Mouse (Mus musculus): ENCODE data around the gene Gpr153. TPM values are rescaled to one million over a fixed set of nuclear protein-coding genes. Genes with fewer than 3 reads are reported as not detected.

The Gpr153 gene
- polyA plus RNA-seq, 1 experiment from 2014 or later: 9.1 TPM

GRCm38 (mm10) chr4:152288398-152288945 lies 14.4 kb downstream of the Gpr153 start:
- Histone ChIP-seq H3K4me1 (ENCODE audit: control insufficient read depth, insufficient read depth, low read length) (peaks cover 11% of the 10 kb centered on the region), H3K27me3 (ENCODE audit: control insufficient read depth, insufficient read depth, low read length) (peaks cover 92% of the 10 kb centered on the region), H3K36me3 (ENCODE audit: control insufficient read depth, insufficient read depth, low read length) (no peaks in the 10 kb centered on the region), H3K9me3 (ENCODE audit: control insufficient read depth, low read length) (no peaks in the 10 kb centered on the region), H3K27ac (ENCODE audit: low read depth, low read length) (no peak overlapping the region), H3K4me2 (replicated peaks; ENCODE audit: low read depth, low read length) (no peak overlapping the region), H3K9ac (ENCODE audit: low read depth, low read length) (no peak overlapping the region), H3K4me3 (ENCODE audit: low read length) (no peak overlapping the region)
- 48% methylated on average over 18 of the region's 18 CpGs for WGBS
- no peak for ATAC-seq (ENCODE audit: low FRiP score, low TSS enrichment)

GRCm38 (mm10) chr4:152290385-152290784 lies 16.4 kb downstream of the Gpr153 start:
- Histone ChIP-seq H3K36me3 (ENCODE audit: control insufficient read depth, insufficient read depth, low read length) (no peaks in the 10 kb centered on the region), H3K27me3 (ENCODE audit: control insufficient read depth, insufficient read depth, low read length) (peaks cover 82% of the 10 kb centered on the region), H3K27ac (ENCODE audit: low read depth, low read length) (no peak overlapping the region), H3K9me3 (ENCODE audit: control insufficient read depth, low read length) (no peaks in the 10 kb centered on the region), H3K4me1 (ENCODE audit: control insufficient read depth, insufficient read depth, low read length) (peaks cover 11% of the 10 kb centered on the region), H3K4me2 (replicated peaks; ENCODE audit: low read depth, low read length) (peak overlapping the region; percentile 35), H3K4me3 (ENCODE audit: low read length) (peak overlapping the region; percentile 22), H3K9ac (ENCODE audit: low read depth, low read length) (no peak overlapping the region)
- no peak for ATAC-seq (ENCODE audit: low FRiP score, low TSS enrichment)
- under 1% methylated on average over 39 of the region's 39 CpGs for WGBS

- H3K4me2 ChIP-seq (replicated peaks; ENCODE audit: low read depth, low read length): no peak overlapping the region
- H3K4me1 ChIP-seq (ENCODE audit: control insufficient read depth, insufficient read depth, low read length): peaks cover 11% of the 10 kb centered on the region
- no peak overlapping the region for H3K4me3 ChIP-seq (ENCODE audit: low read length)
These were observed 17.0 kb downstream of the Gpr153 start for GRCm38 (mm10) chr4:152290991-152291390.

GRCm38 (mm10) chr4:152291562-152291961 lies 17.5 kb downstream of the Gpr153 start, which contains the start of gene Hes3:
Gene Hes3, minus strand, starts transcription at chr4:152291662.
- Histone ChIP-seq H3K9ac (ENCODE audit: low read depth, low read length) (no peak within 1 kb of the TSS), H3K36me3 (ENCODE audit: control insufficient read depth, insufficient read depth, low read length) (no peaks in the 10 kb centered on the region), H3K4me1 (ENCODE audit: control insufficient read depth, insufficient read depth, low read length) (peaks cover 11% of the 10 kb centered on the region; the same call in 1 of the 2 replicates), H3K4me3 (ENCODE audit: low read length) (peak within 1 kb of the TSS; percentile 22), H3K27me3 (ENCODE audit: control insufficient read depth, insufficient read depth, low read length) (peaks cover 70% of the 10 kb centered on the region), H3K27ac (ENCODE audit: low read depth, low read length) (no peak within 1 kb of the TSS), H3K4me2 (replicated peaks; ENCODE audit: low read depth, low read length) (peak within 1 kb of the TSS; percentile 35), H3K9me3 (ENCODE audit: control insufficient read depth, low read length) (no peaks in the 10 kb centered on the region)
- no peak for ATAC-seq (ENCODE audit: low FRiP score, low TSS enrichment)
- WGBS: 27% methylated on average over 6 of the region's 6 CpGs

More at GRCm38 (mm10) chr4:152290991-152291390, 17.0 kb downstream of the Gpr153 start:
- H3K27ac ChIP-seq (ENCODE audit: low read depth, low read length): no peak overlapping the region
- H3K9ac ChIP-seq (ENCODE audit: low read depth, low read length): no peak overlapping the region
- H3K9me3 ChIP-seq (ENCODE audit: control insufficient read depth, low read length): no peaks in the 10 kb centered on the region
- H3K36me3 ChIP-seq (ENCODE audit: control insufficient read depth, insufficient read depth, low read length): no peaks in the 10 kb centered on the region
- WGBS: 13% methylated on average over 11 of the region's 11 CpGs
- H3K27me3 ChIP-seq (ENCODE audit: control insufficient read depth, insufficient read depth, low read length): peaks cover 76% of the 10 kb centered on the region
- ATAC-seq (ENCODE audit: low FRiP score, low TSS enrichment): no peak

GRCm38 (mm10) chr4:152292102-152292765 lies 18.2 kb downstream of the Gpr153 start:
- Histone ChIP-seq H3K27ac (ENCODE audit: low read depth, low read length) (no peak overlapping the region), H3K9me3 (ENCODE audit: control insufficient read depth, low read length) (no peaks in the 10 kb centered on the region), H3K27me3 (ENCODE audit: control insufficient read depth, insufficient read depth, low read length) (peaks cover 63% of the 10 kb centered on the region), H3K36me3 (ENCODE audit: control insufficient read depth, insufficient read depth, low read length) (no peaks in the 10 kb centered on the region), H3K4me2 (replicated peaks; ENCODE audit: low read depth, low read length) (no peak overlapping the region), H3K9ac (ENCODE audit: low read depth, low read length) (no peak overlapping the region), H3K4me1 (ENCODE audit: control insufficient read depth, insufficient read depth, low read length) (peaks cover 8% of the 10 kb centered on the region; the same call in 1 of the 2 replicates), H3K4me3 (ENCODE audit: low read length) (no peak overlapping the region)
- no peak for ATAC-seq (ENCODE audit: low FRiP score, low TSS enrichment)
- WGBS: 7% methylated on average over 12 of the region's 12 CpGs

- peaks cover 22% of the 10 kb centered on the region for H3K4me1 ChIP-seq (ENCODE audit: control insufficient read depth, insufficient read depth, low read length)
- peaks cover 48% of the 10 kb centered on the region for H3K27me3 ChIP-seq (ENCODE audit: control insufficient read depth, insufficient read depth, low read length)
- H3K9ac ChIP-seq (ENCODE audit: low read depth, low read length): no peak overlapping the region; the same call in 1 of the 2 replicates
- no peaks in the 10 kb centered on the region for H3K9me3 ChIP-seq (ENCODE audit: control insufficient read depth, low read length)
- ATAC-seq (ENCODE audit: low FRiP score, low TSS enrichment): no peak
- 41% methylated on average over 10 of the region's 10 CpGs for WGBS
- no peak overlapping the region for H3K4me3 ChIP-seq (ENCODE audit: low read length)
- H3K36me3 ChIP-seq (ENCODE audit: control insufficient read depth, insufficient read depth, low read length): no peaks in the 10 kb centered on the region; the same call in 1 of the 2 replicates
- H3K4me2 ChIP-seq (replicated peaks; ENCODE audit: low read depth, low read length): no peak overlapping the region
- peak overlapping the region; percentile 69 for H3K27ac ChIP-seq (ENCODE audit: low read depth, low read length)
These were observed 20.3 kb downstream of the Gpr153 start for GRCm38 (mm10) chr4:152294188-152294929.

GRCm38 (mm10) chr4:152295916-152296315 lies 21.9 kb downstream of the Gpr153 start:
- Histone ChIP-seq H3K9ac (ENCODE audit: low read depth, low read length) (no peak overlapping the region), H3K27ac (ENCODE audit: low read depth, low read length) (no peak overlapping the region; the same call in 1 of the 2 replicates), H3K27me3 (ENCODE audit: control insufficient read depth, insufficient read depth, low read length) (peaks cover 34% of the 10 kb centered on the region), H3K4me2 (replicated peaks; ENCODE audit: low read depth, low read length) (no peak overlapping the region), H3K4me3 (ENCODE audit: low read length) (no peak overlapping the region), H3K9me3 (ENCODE audit: control insufficient read depth, low read length) (no peaks in the 10 kb centered on the region), H3K36me3 (ENCODE audit: control insufficient read depth, insufficient read depth, low read length) (peaks cover 11% of the 10 kb centered on the region), H3K4me1 (ENCODE audit: control insufficient read depth, insufficient read depth, low read length) (peaks cover 24% of the 10 kb centered on the region)
- ATAC-seq (ENCODE audit: low FRiP score, low TSS enrichment): no peak
- WGBS: 37% methylated on average over 4 of the region's 4 CpGs

- H3K4me1 ChIP-seq (ENCODE audit: control insufficient read depth, insufficient read depth, low read length): peaks cover 26% of the 10 kb centered on the region
- H3K27me3 ChIP-seq (ENCODE audit: control insufficient read depth, insufficient read depth, low read length): peaks cover 30% of the 10 kb centered on the region
- no peak for ATAC-seq (ENCODE audit: low FRiP score, low TSS enrichment)
- peak overlapping the region; percentile 51; the same call in 1 of the 2 replicates for H3K9ac ChIP-seq (ENCODE audit: low read depth, low read length)
- no peaks in the 10 kb centered on the region for H3K9me3 ChIP-seq (ENCODE audit: control insufficient read depth, low read length)
- H3K27ac ChIP-seq (ENCODE audit: low read depth, low read length): peak overlapping the region; percentile 26; the same call in 1 of the 2 replicates
- H3K4me2 ChIP-seq (replicated peaks; ENCODE audit: low read depth, low read length): peak overlapping the region; percentile 38
- WGBS: 14% methylated on average over 8 of the region's 8 CpGs
- H3K4me3 ChIP-seq (ENCODE audit: low read length): peak overlapping the region; percentile 98
- H3K36me3 ChIP-seq (ENCODE audit: control insufficient read depth, insufficient read depth, low read length): peaks cover 15% of the 10 kb centered on the region
These were observed 22.3 kb downstream of the Gpr153 start for GRCm38 (mm10) chr4:152296371-152296770.
